Mouse (Mus musculus): ENCODE results near the gene Rras. TPM values are rescaled to one million over a fixed set of nuclear protein-coding genes. Genes with fewer than 3 reads are reported as not detected.

The Rras gene
- polyA plus RNA-seq, 1 experiment from 2014 or later, result 100 TPM

DNA sequence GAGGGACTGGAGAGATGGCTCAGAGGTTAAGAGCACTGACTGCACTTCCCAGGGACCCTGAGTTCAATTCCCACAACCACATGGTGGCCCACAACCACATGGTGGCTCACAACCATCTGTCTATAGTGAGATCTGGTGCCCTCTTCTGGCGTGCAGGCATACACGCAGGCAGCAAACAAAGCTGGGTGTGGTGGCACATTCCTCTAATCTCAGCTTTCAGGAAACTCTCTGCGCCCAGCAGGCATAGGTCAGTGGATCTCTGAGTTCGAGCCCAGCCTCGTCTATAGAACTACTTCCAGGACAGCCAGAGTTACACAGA, 50.2 kb downstream of the Rras start:
- H3K9me3 ChIP-seq (ENCODE audit: control insufficient read depth), result no peaks in the 10 kb centered on the region
- WGBS, result 24% methylated on average over 5 of the region's 5 CpGs

DNA sequence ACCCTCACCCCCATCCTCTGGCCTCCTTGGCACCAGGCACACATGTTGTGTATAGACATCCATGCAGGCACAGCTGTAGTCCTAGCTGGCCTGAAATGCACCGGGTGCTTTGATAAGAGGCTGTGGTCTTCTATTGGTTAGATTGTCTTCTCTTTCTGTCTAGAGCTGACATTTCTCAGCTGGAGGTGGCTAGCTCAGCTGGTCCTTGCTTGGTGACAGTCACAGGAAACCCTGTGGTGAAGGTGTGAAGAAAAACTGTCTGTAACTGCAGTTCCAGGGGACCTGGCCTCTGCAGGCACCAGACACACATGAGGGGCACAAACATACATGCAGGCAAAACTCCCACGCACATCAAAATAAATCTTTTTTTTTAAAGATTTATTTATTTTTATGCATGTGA, 51.9 kb downstream of the Rras start:
- Histone ChIP-seq H3K36me3 (ENCODE audit: control insufficient read depth, insufficient read depth) (peaks cover 14% of the 10 kb centered on the region; the same call in 1 of the 2 replicates), H3K9ac (ENCODE audit: low read depth, low read length) (no peak overlapping the region), H3K4me3 (ENCODE audit: low read depth, low read length) (no peak overlapping the region), H3K9me3 (ENCODE audit: control insufficient read depth) (no peaks in the 10 kb centered on the region), H3K27me3 (replicated peaks; ENCODE audit: control insufficient read depth, insufficient read depth, low read length) (no peaks in the 10 kb centered on the region), H3K4me2 (replicated peaks; ENCODE audit: low read depth) (no peak overlapping the region), H3K27ac (ENCODE audit: low read depth, low read length) (no peak overlapping the region), H3K4me1 (replicated peaks; ENCODE audit: control insufficient read depth, insufficient read depth, low read length) (no peaks in the 10 kb centered on the region)
- WGBS, result 82% methylated on average over 2 of the region's 2 CpGs
- ATAC-seq, result no peak
- TF ChIP-seq CTCF (IDR thresholded peaks at IDR 0.05; ENCODE audit: low read depth), result no peak

More for the DNA sequence above, 50.2 kb downstream of the Rras start:
- peak; percentile 85 for TF ChIP-seq CTCF (IDR thresholded peaks at IDR 0.05; ENCODE audit: low read depth)
- Histone ChIP-seq H3K4me3 (ENCODE audit: low read depth, low read length) (no peak overlapping the region), H3K4me2 (replicated peaks; ENCODE audit: low read depth) (no peak overlapping the region), H3K27ac (ENCODE audit: low read depth, low read length) (no peak overlapping the region), H3K9ac (ENCODE audit: low read depth, low read length) (no peak overlapping the region), H3K36me3 (ENCODE audit: control insufficient read depth, insufficient read depth) (no peaks in the 10 kb centered on the region), H3K27me3 (replicated peaks; ENCODE audit: control insufficient read depth, insufficient read depth, low read length) (no peaks in the 10 kb centered on the region), H3K4me1 (replicated peaks; ENCODE audit: control insufficient read depth, insufficient read depth, low read length) (no peaks in the 10 kb centered on the region)
- ATAC-seq, result peak; percentile 44

Small RNAs within 50 kb of the gene (microRNA-seq; reads per million reads assigned to microRNA genes)
- not detected for gene Mir7054

Other genes starting within 250 kb of the Rras start
- gene Nup62, start 201.9 kb upstream of the Rras start, polyA plus RNA-seq (2015; fragmentation: Nextera tagmentation; extraction: Ambion mirVana), result 28.0 and 28.1 TPM in 2 replicates
- gene Il4i1, start 201.6 kb upstream of the Rras start, polyA plus RNA-seq (2015; fragmentation: Nextera tagmentation; extraction: Ambion mirVana), result 0.82 and 0.89 TPM in 2 replicates
- 6.5 and 6.6 TPM in 2 replicates for gene Atf5, start 201.3 kb upstream of the Rras start, polyA plus RNA-seq (2015; fragmentation: Nextera tagmentation; extraction: Ambion mirVana)
- gene Akt1s1, start 169.0 kb upstream of the Rras start, polyA plus RNA-seq (2015; fragmentation: Nextera tagmentation; extraction: Ambion mirVana), result 71.6 and 76.5 TPM in 2 replicates
- 47.4 and 48.5 TPM in 2 replicates for gene Tbc1d17, start 168.9 kb upstream of the Rras start, polyA plus RNA-seq (2015; fragmentation: Nextera tagmentation; extraction: Ambion mirVana)
- 27.7 and 32.0 TPM in 2 replicates for gene Pnkp, start 160.8 kb upstream of the Rras start, polyA plus RNA-seq (2015; fragmentation: Nextera tagmentation; extraction: Ambion mirVana)
- 112 and 114 TPM in 2 replicates for gene Ptov1, start 148.2 kb upstream of the Rras start, polyA plus RNA-seq (2015; fragmentation: Nextera tagmentation; extraction: Ambion mirVana)
- 60.0 and 62.9 TPM in 2 replicates for gene Med25, start 125.2 kb upstream of the Rras start, polyA plus RNA-seq (2015; fragmentation: Nextera tagmentation; extraction: Ambion mirVana)
- 11.1 and 12.1 TPM in 2 replicates for gene Fuz, start 121.9 kb upstream of the Rras start, polyA plus RNA-seq (2015; fragmentation: Nextera tagmentation; extraction: Ambion mirVana)
- gene Ap2a1, start 88.5 kb upstream of the Rras start, polyA plus RNA-seq (2015; fragmentation: Nextera tagmentation; extraction: Ambion mirVana), result 42.8 and 44.1 TPM in 2 replicates
- gene Tsks, start 74.8 kb upstream of the Rras start, polyA plus RNA-seq (2015; fragmentation: Nextera tagmentation; extraction: Ambion mirVana), result 0.13 TPM in 1 of 2 replicates, not detected in the other
- gene Cpt1c, start 43.1 kb upstream of the Rras start, polyA plus RNA-seq (2015; fragmentation: Nextera tagmentation; extraction: Ambion mirVana), result 3.5 and 4.5 TPM in 2 replicates
- 124 and 130 TPM in 2 replicates for gene Prmt1, start 31.4 kb upstream of the Rras start, polyA plus RNA-seq (2015; fragmentation: Nextera tagmentation; extraction: Ambion mirVana)
- 53.2 and 56.4 TPM in 2 replicates for gene Irf3, start 20.3 kb upstream of the Rras start, polyA plus RNA-seq (2015; fragmentation: Nextera tagmentation; extraction: Ambion mirVana)
- 18.3 and 19.6 TPM in 2 replicates for gene Bcl2l12, start 19.2 kb upstream of the Rras start, polyA plus RNA-seq (2015; fragmentation: Nextera tagmentation; extraction: Ambion mirVana)
- 21.7 and 22.6 TPM in 2 replicates for gene Scaf1, start 1.6 kb upstream of the Rras start, polyA plus RNA-seq (2015; fragmentation: Nextera tagmentation; extraction: Ambion mirVana)
- 2.4 and 2.6 TPM in 2 replicates for gene Prr12, start 34.9 kb downstream of the Rras start, polyA plus RNA-seq (2015; fragmentation: Nextera tagmentation; extraction: Ambion mirVana)
- 38.9 and 40.5 TPM in 2 replicates for gene Nosip, start 44.5 kb downstream of the Rras start, polyA plus RNA-seq (2015; fragmentation: Nextera tagmentation; extraction: Ambion mirVana)
- 56.8 and 59.0 TPM in 2 replicates for gene Prrg2, start 44.7 kb downstream of the Rras start, polyA plus RNA-seq (2015; fragmentation: Nextera tagmentation; extraction: Ambion mirVana)
- 81.8 and 85.6 TPM in 2 replicates for gene Rcn3, start 74.3 kb downstream of the Rras start, polyA plus RNA-seq (2015; fragmentation: Nextera tagmentation; extraction: Ambion mirVana)
- gene Fcgrt, start 85.9 kb downstream of the Rras start, polyA plus RNA-seq (2015; fragmentation: Nextera tagmentation; extraction: Ambion mirVana), result 2,929 and 3,267 TPM in 2 replicates
- 1,691 and 1,755 TPM in 2 replicates for gene Rps11, start 106.5 kb downstream of the Rras start, polyA plus RNA-seq (2015; fragmentation: Nextera tagmentation; extraction: Ambion mirVana)
- gene Rpl13a, start 110.8 kb downstream of the Rras start, polyA plus RNA-seq (2015; fragmentation: Nextera tagmentation; extraction: Ambion mirVana), result 1,616 and 1,752 TPM in 2 replicates
- 0.70 and 0.82 TPM in 2 replicates for gene Gm45713, start 118.3 kb downstream of the Rras start, polyA plus RNA-seq (2015; fragmentation: Nextera tagmentation; extraction: Ambion mirVana)
- 2.1 and 2.7 TPM in 2 replicates for gene Flt3l, start 118.5 kb downstream of the Rras start, polyA plus RNA-seq (2015; fragmentation: Nextera tagmentation; extraction: Ambion mirVana)
- 63.6 and 64.7 TPM in 2 replicates for gene Pih1d1, start 136.3 kb downstream of the Rras start, polyA plus RNA-seq (2015; fragmentation: Nextera tagmentation; extraction: Ambion mirVana)
- gene Aldh16a1, start 136.6 kb downstream of the Rras start, polyA plus RNA-seq (2015; fragmentation: Nextera tagmentation; extraction: Ambion mirVana), result 86.8 and 102 TPM in 2 replicates
- not detected in 2 replicates for gene Slc17a7, start 146.0 kb downstream of the Rras start, polyA plus RNA-seq (2015; fragmentation: Nextera tagmentation; extraction: Ambion mirVana)
- gene Gfy, start 161.6 kb downstream of the Rras start, polyA plus RNA-seq (2015; fragmentation: Nextera tagmentation; extraction: Ambion mirVana), result not detected in 2 replicates
- gene Pth2, start 163.0 kb downstream of the Rras start, polyA plus RNA-seq (2015; fragmentation: Nextera tagmentation; extraction: Ambion mirVana), result not detected in 2 replicates
- gene Ccdc155, start 186.9 kb downstream of the Rras start, polyA plus RNA-seq (2015; fragmentation: Nextera tagmentation; extraction: Ambion mirVana), result 0.07 TPM in 1 of 2 replicates, not detected in the other
- gene Dkkl1, start 194.2 kb downstream of the Rras start, polyA plus RNA-seq (2015; fragmentation: Nextera tagmentation; extraction: Ambion mirVana), result 0.47 and 0.55 TPM in 2 replicates
- gene Tead2, start 197.8 kb downstream of the Rras start, polyA plus RNA-seq (2015; fragmentation: Nextera tagmentation; extraction: Ambion mirVana), result 18.7 and 20.8 TPM in 2 replicates
- gene Cd37, start 221.2 kb downstream of the Rras start, polyA plus RNA-seq (2015; fragmentation: Nextera tagmentation; extraction: Ambion mirVana), result 1.6 and 2.3 TPM in 2 replicates
- not detected in 2 replicates for gene Slc6a16, start 223.1 kb downstream of the Rras start, polyA plus RNA-seq (2015; fragmentation: Nextera tagmentation; extraction: Ambion mirVana)

Measured in intestine, postnatal 0 days (tissue).